Mouse (Mus musculus): ENCODE measurements around the gene Rbm19. TPM values are rescaled to one million over a fixed set of nuclear protein-coding genes. Genes with fewer than 3 reads are reported as not detected.

The Rbm19 gene
- polyA plus RNA-seq, 1 experiment: 54.4 TPM

GRCm38 (mm10) chr5:120145371-120146050, 29.2 kb downstream of the Rbm19 start:
- TF ChIP-seq MYOD1 (IDR thresholded peaks at IDR 0.05; ENCODE audit: control insufficient read depth, insufficient read length, low read depth): no peak
- TF ChIP-seq FOSL1 (IDR thresholded peaks at IDR 0.05; ENCODE audit: insufficient read depth, low read length, poor library complexity, severe bottlenecking): no peak
- no peak for TF ChIP-seq USF1 (IDR thresholded peaks at IDR 0.05; ENCODE audit: low read depth)
- TF ChIP-seq MYOG (IDR thresholded peaks at IDR 0.05; ENCODE audit: control insufficient read depth, extremely low read depth, insufficient read length): no peak
- TF ChIP-seq CTCF (IDR thresholded peaks at IDR 0.05; ENCODE audit: control insufficient read depth, insufficient read depth, insufficient read length): no peak
- TF ChIP-seq CEBPB (IDR thresholded peaks at IDR 0.05; ENCODE audit: low read depth): no peak
- no peak for TF ChIP-seq MAX (IDR thresholded peaks at IDR 0.05)
- H3K79me2 ChIP-seq (ENCODE audit: control insufficient read depth, insufficient read depth): no peaks in the 10 kb centered on the region
- no peaks in the 10 kb centered on the region for H3K27me3 ChIP-seq (ENCODE audit: control insufficient read depth, insufficient read depth, insufficient read length)
- no peak overlapping the region for H3K4me3 ChIP-seq (ENCODE audit: insufficient read depth, poor library complexity, severe bottlenecking)
- no peak overlapping the region for H3ac ChIP-seq (ENCODE audit: control insufficient read depth, insufficient read length, low read depth)
- H3K36me3 ChIP-seq (ENCODE audit: control insufficient read depth, insufficient read depth): peaks cover 13% of the 10 kb centered on the region
- H3K79me3 ChIP-seq (ENCODE audit: low read depth): no peaks in the 10 kb centered on the region

GRCm38 (mm10) chr5:120146051-120146385, 29.8 kb downstream of the Rbm19 start:
- TF ChIP-seq CTCF (IDR thresholded peaks at IDR 0.05; ENCODE audit: control insufficient read depth, insufficient read depth, insufficient read length): no peak
- TF ChIP-seq USF1 (IDR thresholded peaks at IDR 0.05; ENCODE audit: low read depth): no peak
- no peak for TF ChIP-seq FOSL1 (IDR thresholded peaks at IDR 0.05; ENCODE audit: insufficient read depth, low read length, poor library complexity, severe bottlenecking)
- no peak for TF ChIP-seq MYOG (IDR thresholded peaks at IDR 0.05; ENCODE audit: control insufficient read depth, extremely low read depth, insufficient read length)
- TF ChIP-seq MAX (IDR thresholded peaks at IDR 0.05): no peak
- Histone ChIP-seq H3K4me3 (ENCODE audit: insufficient read depth, poor library complexity, severe bottlenecking) (no peak overlapping the region), H3K27me3 (ENCODE audit: control insufficient read depth, insufficient read depth, insufficient read length) (no peaks in the 10 kb centered on the region), H3K36me3 (ENCODE audit: control insufficient read depth, insufficient read depth) (peaks cover 10% of the 10 kb centered on the region), H3K79me2 (ENCODE audit: control insufficient read depth, insufficient read depth) (no peaks in the 10 kb centered on the region), H3K79me3 (ENCODE audit: low read depth) (no peaks in the 10 kb centered on the region), H3ac (ENCODE audit: control insufficient read depth, insufficient read length, low read depth) (no peak overlapping the region)

- TF ChIP-seq MYOG (IDR thresholded peaks at IDR 0.05; ENCODE audit: control insufficient read depth, extremely low read depth, insufficient read length) (no peak), CEBPB (IDR thresholded peaks at IDR 0.05; ENCODE audit: low read depth) (no peak), USF1 (IDR thresholded peaks at IDR 0.05; ENCODE audit: low read depth) (no peak), MYOD1 (IDR thresholded peaks at IDR 0.05; ENCODE audit: control insufficient read depth, insufficient read length, low read depth) (no peak), CTCF (IDR thresholded peaks at IDR 0.05; ENCODE audit: control insufficient read depth, insufficient read depth, insufficient read length) (no peak), MAX (IDR thresholded peaks at IDR 0.05) (no peak), FOSL1 (IDR thresholded peaks at IDR 0.05; ENCODE audit: insufficient read depth, low read length, poor library complexity, severe bottlenecking) (no peak)
- H3ac ChIP-seq (ENCODE audit: control insufficient read depth, insufficient read length, low read depth): no peak overlapping the region
- H3K27me3 ChIP-seq (ENCODE audit: control insufficient read depth, insufficient read depth, insufficient read length): no peaks in the 10 kb centered on the region
- H3K4me3 ChIP-seq (ENCODE audit: insufficient read depth, poor library complexity, severe bottlenecking): no peak overlapping the region
- H3K79me3 ChIP-seq (ENCODE audit: low read depth): no peaks in the 10 kb centered on the region
- H3K79me2 ChIP-seq (ENCODE audit: control insufficient read depth, insufficient read depth): no peaks in the 10 kb centered on the region
- peaks cover 10% of the 10 kb centered on the region for H3K36me3 ChIP-seq (ENCODE audit: control insufficient read depth, insufficient read depth)
Observed at GRCm38 (mm10) chr5:120146909-120147308, 30.6 kb downstream of the Rbm19 start.

GRCm38 (mm10) chr5:120148246-120148645, 32.0 kb downstream of the Rbm19 start:
- Histone ChIP-seq H3K27me3 (ENCODE audit: control insufficient read depth, insufficient read depth, insufficient read length) (no peaks in the 10 kb centered on the region), H3K79me3 (ENCODE audit: low read depth) (no peaks in the 10 kb centered on the region), H3K36me3 (ENCODE audit: control insufficient read depth, insufficient read depth) (peaks cover 10% of the 10 kb centered on the region), H3ac (ENCODE audit: control insufficient read depth, insufficient read length, low read depth) (no peak overlapping the region), H3K79me2 (ENCODE audit: control insufficient read depth, insufficient read depth) (no peaks in the 10 kb centered on the region), H3K4me3 (ENCODE audit: insufficient read depth, poor library complexity, severe bottlenecking) (no peak overlapping the region)
- TF ChIP-seq CTCF (IDR thresholded peaks at IDR 0.05; ENCODE audit: control insufficient read depth, insufficient read depth, insufficient read length) (no peak), MYOG (IDR thresholded peaks at IDR 0.05; ENCODE audit: control insufficient read depth, extremely low read depth, insufficient read length) (no peak), CEBPB (IDR thresholded peaks at IDR 0.05; ENCODE audit: low read depth) (no peak), FOSL1 (IDR thresholded peaks at IDR 0.05; ENCODE audit: insufficient read depth, low read length, poor library complexity, severe bottlenecking) (no peak)

GRCm38 (mm10) chr5:120151145-120151544, 34.9 kb downstream of the Rbm19 start:
- Histone ChIP-seq H3K36me3 (ENCODE audit: control insufficient read depth, insufficient read depth) (no peaks in the 10 kb centered on the region), H3K27me3 (ENCODE audit: control insufficient read depth, insufficient read depth, insufficient read length) (no peaks in the 10 kb centered on the region), H3ac (ENCODE audit: control insufficient read depth, insufficient read length, low read depth) (no peak overlapping the region), H3K79me3 (ENCODE audit: low read depth) (no peaks in the 10 kb centered on the region), H3K79me2 (ENCODE audit: control insufficient read depth, insufficient read depth) (no peaks in the 10 kb centered on the region), H3K4me3 (ENCODE audit: insufficient read depth, poor library complexity, severe bottlenecking) (no peak overlapping the region)
- TF ChIP-seq FOSL1 (IDR thresholded peaks at IDR 0.05; ENCODE audit: insufficient read depth, low read length, poor library complexity, severe bottlenecking) (no peak), MYOG (IDR thresholded peaks at IDR 0.05; ENCODE audit: control insufficient read depth, extremely low read depth, insufficient read length) (no peak), MYOD1 (IDR thresholded peaks at IDR 0.05; ENCODE audit: control insufficient read depth, insufficient read length, low read depth) (no peak), USF1 (IDR thresholded peaks at IDR 0.05; ENCODE audit: low read depth) (no peak), MAX (IDR thresholded peaks at IDR 0.05) (no peak), CTCF (IDR thresholded peaks at IDR 0.05; ENCODE audit: control insufficient read depth, insufficient read depth, insufficient read length) (no peak), CEBPB (IDR thresholded peaks at IDR 0.05; ENCODE audit: low read depth) (no peak)

GRCm38 (mm10) chr5:120153140-120153539, 36.9 kb downstream of the Rbm19 start:
- H3K27me3 ChIP-seq (ENCODE audit: control insufficient read depth, insufficient read depth, insufficient read length): no peaks in the 10 kb centered on the region
- no peak for TF ChIP-seq MAX (IDR thresholded peaks at IDR 0.05)
- TF ChIP-seq CEBPB (IDR thresholded peaks at IDR 0.05; ENCODE audit: low read depth): no peak
- TF ChIP-seq MYOG (IDR thresholded peaks at IDR 0.05; ENCODE audit: control insufficient read depth, extremely low read depth, insufficient read length): no peak
- no peak for TF ChIP-seq USF1 (IDR thresholded peaks at IDR 0.05; ENCODE audit: low read depth)
- no peak for TF ChIP-seq FOSL1 (IDR thresholded peaks at IDR 0.05; ENCODE audit: insufficient read depth, low read length, poor library complexity, severe bottlenecking)
- TF ChIP-seq MYOD1 (IDR thresholded peaks at IDR 0.05; ENCODE audit: control insufficient read depth, insufficient read length, low read depth): no peak
- no peak for TF ChIP-seq CTCF (IDR thresholded peaks at IDR 0.05; ENCODE audit: control insufficient read depth, insufficient read depth, insufficient read length)
- no peak overlapping the region for H3ac ChIP-seq (ENCODE audit: control insufficient read depth, insufficient read length, low read depth)
- no peak overlapping the region for H3K4me3 ChIP-seq (ENCODE audit: insufficient read depth, poor library complexity, severe bottlenecking)
- no peaks in the 10 kb centered on the region for H3K79me3 ChIP-seq (ENCODE audit: low read depth)
- no peaks in the 10 kb centered on the region for H3K36me3 ChIP-seq (ENCODE audit: control insufficient read depth, insufficient read depth)
- H3K79me2 ChIP-seq (ENCODE audit: control insufficient read depth, insufficient read depth): no peaks in the 10 kb centered on the region
